Mouse (Mus musculus): ENCODE measurements around the gene Opn1sw. TPM values are rescaled to one million over a fixed set of nuclear protein-coding genes. Genes with fewer than 3 reads are reported as not detected.
"Not testable (repeated sequence)": the region's sequence is repeated elsewhere in the genome, so short reads cannot be mapped to it uniquely, and the experiment has no call there.

Gene Opn1sw
- polyA plus RNA-seq, 1 experiment from 2014 or later, result 0.87 TPM

- Histone ChIP-seq H3K27ac (ENCODE audit: low read depth, low read length) (no peak overlapping the region), H3K4me2 (replicated peaks; ENCODE audit: low read depth, low read length) (no peak overlapping the region), H3K9ac (ENCODE audit: low read depth, low read length) (no peak overlapping the region), H3K4me3 (ENCODE audit: low read length) (no peak overlapping the region), H3K4me1 (ENCODE audit: control insufficient read depth, insufficient read depth, low read length) (no peaks in the 10 kb centered on the region), H3K36me3 (ENCODE audit: control insufficient read depth, insufficient read depth, low read length) (peaks cover 48% of the 10 kb centered on the region), H3K27me3 (ENCODE audit: control insufficient read depth, insufficient read depth, low read length) (no peaks in the 10 kb centered on the region), H3K9me3 (ENCODE audit: control insufficient read depth, low read length) (no peaks in the 10 kb centered on the region)
- WGBS, result 88% methylated on average over 6 of the region's 6 CpGs
- ATAC-seq (ENCODE audit: low FRiP score, low TSS enrichment), result no peak
Observed at GRCm38 (mm10) chr6:29360211-29360610, 28.1 kb downstream of the Opn1sw start.

GRCm38 (mm10) chr6:29359386-29359785, 28.9 kb downstream of the Opn1sw start:
- Histone ChIP-seq H3K9ac (ENCODE audit: low read depth, low read length) (no peak overlapping the region), H3K4me1 (ENCODE audit: control insufficient read depth, insufficient read depth, low read length) (no peaks in the 10 kb centered on the region), H3K9me3 (ENCODE audit: control insufficient read depth, low read length) (no peaks in the 10 kb centered on the region), H3K36me3 (ENCODE audit: control insufficient read depth, insufficient read depth, low read length) (peaks cover 45% of the 10 kb centered on the region), H3K4me3 (ENCODE audit: low read length) (no peak overlapping the region), H3K4me2 (replicated peaks; ENCODE audit: low read depth, low read length) (no peak overlapping the region), H3K27me3 (ENCODE audit: control insufficient read depth, insufficient read depth, low read length) (no peaks in the 10 kb centered on the region), H3K27ac (ENCODE audit: low read depth, low read length) (no peak overlapping the region)
- 91% methylated on average over 3 of the region's 3 CpGs for WGBS
- no peak for ATAC-seq (ENCODE audit: low FRiP score, low TSS enrichment)

- Histone ChIP-seq H3K4me1 (ENCODE audit: control insufficient read depth, insufficient read depth, low read length) (0 out of 2 replicates have a peak, but pooled peaks cover 9% of the 10 kb centered on the region), H3K4me3 (ENCODE audit: low read length) (no peak overlapping the region), H3K27me3 (ENCODE audit: control insufficient read depth, insufficient read depth, low read length) (no peaks in the 10 kb centered on the region), H3K9ac (ENCODE audit: low read depth, low read length) (no peak overlapping the region), H3K9me3 (ENCODE audit: control insufficient read depth, low read length) (no peaks in the 10 kb centered on the region), H3K36me3 (ENCODE audit: control insufficient read depth, insufficient read depth, low read length) (peaks cover 17% of the 10 kb centered on the region), H3K4me2 (replicated peaks; ENCODE audit: low read depth, low read length) (no peak overlapping the region), H3K27ac (ENCODE audit: low read depth, low read length) (no peak overlapping the region)
- no peak for ATAC-seq (ENCODE audit: low FRiP score, low TSS enrichment)
- 79% methylated on average over 5 of the region's 5 CpGs for WGBS
Observed at GRCm38 (mm10) chr6:29352816-29353215, 35.5 kb downstream of the Opn1sw start.

- peaks cover 5% of the 10 kb centered on the region for H3K36me3 ChIP-seq (ENCODE audit: control insufficient read depth, insufficient read depth, low read length)
- H3K9me3 ChIP-seq (ENCODE audit: control insufficient read depth, low read length), result no peaks in the 10 kb centered on the region
- ATAC-seq (ENCODE audit: low FRiP score, low TSS enrichment), result no peak
- H3K4me3 ChIP-seq (ENCODE audit: low read length), result no peak overlapping the region
- H3K9ac ChIP-seq (ENCODE audit: low read depth, low read length), result no peak overlapping the region
- no peak overlapping the region for H3K27ac ChIP-seq (ENCODE audit: low read depth, low read length)
- H3K27me3 ChIP-seq (ENCODE audit: control insufficient read depth, insufficient read depth, low read length), result no peaks in the 10 kb centered on the region
- H3K4me1 ChIP-seq (ENCODE audit: control insufficient read depth, insufficient read depth, low read length), result 0 out of 2 replicates have a peak, but pooled peaks cover 9% of the 10 kb centered on the region
- no peak overlapping the region for H3K4me2 ChIP-seq (replicated peaks; ENCODE audit: low read depth, low read length)
Observed at GRCm38 (mm10) chr6:29351613-29352012, 36.7 kb downstream of the Opn1sw start.

- Histone ChIP-seq H3K4me3 (ENCODE audit: low read length) (peak overlapping the region; percentile 96), H3K36me3 (ENCODE audit: control insufficient read depth, insufficient read depth, low read length) (no peaks in the 10 kb centered on the region), H3K9me3 (ENCODE audit: control insufficient read depth, low read length) (no peaks in the 10 kb centered on the region), H3K27ac (ENCODE audit: low read depth, low read length) (peak overlapping the region; percentile 84), H3K9ac (ENCODE audit: low read depth, low read length) (peak overlapping the region; percentile 94), H3K27me3 (ENCODE audit: control insufficient read depth, insufficient read depth, low read length) (no peaks in the 10 kb centered on the region), H3K4me1 (ENCODE audit: control insufficient read depth, insufficient read depth, low read length) (0 out of 2 replicates have a peak, but pooled peaks cover 9% of the 10 kb centered on the region), H3K4me2 (replicated peaks; ENCODE audit: low read depth, low read length) (peak overlapping the region; percentile 69)
- ATAC-seq (ENCODE audit: low FRiP score, low TSS enrichment), result no peak; the same call in 1 of the 2 replicates
- under 1% methylated on average over 15 of the region's 15 CpGs for WGBS
Observed at GRCm38 (mm10) chr6:29348371-29348724, 39.9 kb downstream of the Opn1sw start.

- H3K4me3 ChIP-seq (ENCODE audit: low read length), result peak within 1 kb of the TSS; percentile 96
- peak; percentile 99 for ATAC-seq (ENCODE audit: low FRiP score, low TSS enrichment)
- H3K9ac ChIP-seq (ENCODE audit: low read depth, low read length), result peak within 1 kb of the TSS; percentile 94
- WGBS, result under 1% methylated on average over 54 of the region's 55 CpGs
- H3K27me3 ChIP-seq (ENCODE audit: control insufficient read depth, insufficient read depth, low read length), result no peaks in the 10 kb centered on the region
- H3K27ac ChIP-seq (ENCODE audit: low read depth, low read length), result peak within 1 kb of the TSS; percentile 93
- peak within 1 kb of the TSS; percentile 69 for H3K4me2 ChIP-seq (replicated peaks; ENCODE audit: low read depth, low read length)
- no peaks in the 10 kb centered on the region for H3K36me3 ChIP-seq (ENCODE audit: control insufficient read depth, insufficient read depth, low read length)
- H3K9me3 ChIP-seq (ENCODE audit: control insufficient read depth, low read length), result no peaks in the 10 kb centered on the region
- 0 out of 2 replicates have a peak, but pooled peaks cover 9% of the 10 kb centered on the region for H3K4me1 ChIP-seq (ENCODE audit: control insufficient read depth, insufficient read depth, low read length)
Observed at GRCm38 (mm10) chr6:29347665-29348370, 40.5 kb downstream of the Opn1sw start, which contains the start of gene Calu. TSS of gene Calu (plus strand) at chr6:29348069.

- Histone ChIP-seq H3K36me3 (ENCODE audit: control insufficient read depth, insufficient read depth, low read length) (no peaks in the 10 kb centered on the region), H3K9ac (ENCODE audit: low read depth, low read length) (peak overlapping the region; percentile 62), H3K4me1 (ENCODE audit: control insufficient read depth, insufficient read depth, low read length) (0 out of 2 replicates have a peak, but pooled peaks cover 9% of the 10 kb centered on the region), H3K4me2 (replicated peaks; ENCODE audit: low read depth, low read length) (peak overlapping the region; percentile 55), H3K9me3 (ENCODE audit: control insufficient read depth, low read length) (no peaks in the 10 kb centered on the region), H3K27me3 (ENCODE audit: control insufficient read depth, insufficient read depth, low read length) (no peaks in the 10 kb centered on the region), H3K27ac (ENCODE audit: low read depth, low read length) (peak overlapping the region; percentile 93), H3K4me3 (ENCODE audit: low read length) (peak overlapping the region; percentile 96)
- no peak; the same call in 1 of the 2 replicates for ATAC-seq (ENCODE audit: low FRiP score, low TSS enrichment)
- 38% methylated on average over 7 of the region's 7 CpGs for WGBS
Observed at GRCm38 (mm10) chr6:29347189-29347588, 41.1 kb downstream of the Opn1sw start.

- H3K36me3 ChIP-seq (ENCODE audit: control insufficient read depth, insufficient read depth, low read length); H3K4me2 ChIP-seq (replicated peaks; ENCODE audit: low read depth, low read length); H3K27ac ChIP-seq (ENCODE audit: low read depth, low read length); H3K27me3 ChIP-seq (ENCODE audit: control insufficient read depth, insufficient read depth, low read length); H3K9me3 ChIP-seq (ENCODE audit: control insufficient read depth, low read length); ATAC-seq (ENCODE audit: low FRiP score, low TSS enrichment); H3K4me3 ChIP-seq (ENCODE audit: low read length); H3K4me1 ChIP-seq (ENCODE audit: control insufficient read depth, insufficient read depth, low read length); H3K9ac ChIP-seq (ENCODE audit: low read depth, low read length): not testable (repeated sequence)
- 100% methylated on average over 2 of the region's 2 CpGs for WGBS
Observed at GRCm38 (mm10) chr6:29346512-29346911, 41.8 kb downstream of the Opn1sw start.

- H3K4me3 ChIP-seq (ENCODE audit: low read length), result no peak overlapping the region
- no peaks in the 10 kb centered on the region for H3K9me3 ChIP-seq (ENCODE audit: control insufficient read depth, low read length)
- H3K4me1 ChIP-seq (ENCODE audit: control insufficient read depth, insufficient read depth, low read length), result no peaks in the 10 kb centered on the region
- no peak overlapping the region for H3K4me2 ChIP-seq (replicated peaks; ENCODE audit: low read depth, low read length)
- H3K9ac ChIP-seq (ENCODE audit: low read depth, low read length), result no peak overlapping the region
- H3K27me3 ChIP-seq (ENCODE audit: control insufficient read depth, insufficient read depth, low read length), result no peaks in the 10 kb centered on the region
- no peak for ATAC-seq (ENCODE audit: low FRiP score, low TSS enrichment)
- no peak overlapping the region for H3K27ac ChIP-seq (ENCODE audit: low read depth, low read length)
- H3K36me3 ChIP-seq (ENCODE audit: control insufficient read depth, insufficient read depth, low read length), result no peaks in the 10 kb centered on the region
- 47% methylated on average over 4 of the region's 4 CpGs for WGBS
Observed at GRCm38 (mm10) chr6:29329514-29329913, 58.8 kb downstream of the Opn1sw start.
